Mouse (Mus musculus) ES-CJ7 (cell line): ENCODE data around the gene Krtap28-13.

Experiments
- DNase-seq: peaks from one replicate; pipeline ENCODE4 v3.0.0; 2011; ENCODE audit warnings: low read depth, low spot score

The Krtap28-13 gene

GRCm38 (mm10) chr1:83060643-83061042 lies at the start of gene Krtap28-13:
Gene Krtap28-13, plus strand, starts transcription at chr1:83060930.
- DNase-seq, result no peak

DNA sequence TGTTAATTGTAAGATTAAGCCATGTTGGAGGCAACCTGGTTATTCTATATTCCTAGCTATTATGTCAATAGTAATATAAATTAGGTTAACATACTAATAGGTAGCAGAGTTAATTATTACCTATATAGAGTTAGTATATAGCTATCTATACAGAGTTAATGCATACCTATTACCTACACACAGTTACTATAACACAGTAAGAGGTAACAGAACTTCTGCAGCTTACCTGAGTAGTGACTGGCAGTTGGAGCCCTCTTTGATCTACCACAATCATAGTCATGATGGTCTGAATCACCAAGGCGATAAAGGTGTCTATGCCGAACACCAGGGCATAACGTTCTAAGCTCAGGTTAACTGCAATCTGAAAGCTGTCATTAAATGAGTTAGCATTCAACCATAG lies 46.3 kb upstream of the Krtap28-13 start:
- DNase-seq, result no peak

DNA sequence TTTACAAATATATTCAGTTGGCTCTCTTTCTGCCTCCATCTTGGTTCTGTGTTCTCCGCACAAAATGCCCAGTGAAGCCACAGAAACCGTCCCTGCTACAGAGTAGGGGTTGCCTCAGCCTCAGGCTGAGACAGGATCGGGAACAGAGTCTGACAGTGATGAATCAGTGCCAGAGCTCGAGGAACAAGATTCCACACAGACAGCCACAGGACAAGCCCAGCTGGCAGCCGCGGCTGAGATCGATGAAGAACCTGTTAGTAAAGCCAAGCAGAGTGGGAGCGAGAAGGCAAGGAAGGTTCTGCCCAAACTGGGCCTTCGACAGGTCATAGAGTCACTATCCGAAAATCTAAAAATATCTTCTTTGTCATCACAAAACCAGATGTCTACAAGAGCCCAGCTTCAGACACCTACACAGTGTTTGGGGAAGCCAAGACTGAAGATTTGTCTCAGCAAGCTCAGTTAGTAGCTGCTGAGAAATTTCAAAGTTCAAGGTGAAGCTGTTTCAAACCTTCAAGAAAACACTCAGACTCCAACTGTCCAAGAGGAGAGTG lies 45.3 kb upstream of the Krtap28-13 start:
- no peak for DNase-seq

- DNase-seq, result no peak
Measured at GRCm38 (mm10) chr1:83016556-83016955, 44.2 kb upstream of the Krtap28-13 start.

- DNase-seq, result no peak
Measured at GRCm38 (mm10) chr1:83031950-83032349, 28.8 kb upstream of the Krtap28-13 start.

DNA sequence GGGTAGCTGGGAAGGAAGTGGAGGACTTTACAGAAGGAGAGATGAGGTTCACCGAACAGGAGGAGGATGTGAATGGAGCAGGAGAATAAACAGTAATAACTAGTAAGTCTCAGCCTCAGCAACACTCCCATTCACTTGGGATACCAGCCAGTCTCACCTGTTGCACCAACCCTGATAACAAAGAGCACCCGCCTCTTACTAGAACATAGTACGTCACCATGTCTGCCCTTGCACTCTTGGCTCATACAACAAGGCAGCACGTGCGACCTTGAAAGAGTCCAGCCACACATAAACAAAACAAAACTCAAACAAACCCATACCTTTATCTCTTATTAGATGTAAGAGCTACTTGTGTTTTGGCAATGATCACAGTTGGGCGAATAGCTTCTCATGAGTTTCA lies 28.2 kb upstream of the Krtap28-13 start:
- no peak for DNase-seq

GRCm38 (mm10) chr1:83034509-83034908 lies 26.2 kb upstream of the Krtap28-13 start:
- DNase-seq, result no peak

GRCm38 (mm10) chr1:83036892-83037667 lies 23.6 kb upstream of the Krtap28-13 start:
- no peak for DNase-seq

DNA sequence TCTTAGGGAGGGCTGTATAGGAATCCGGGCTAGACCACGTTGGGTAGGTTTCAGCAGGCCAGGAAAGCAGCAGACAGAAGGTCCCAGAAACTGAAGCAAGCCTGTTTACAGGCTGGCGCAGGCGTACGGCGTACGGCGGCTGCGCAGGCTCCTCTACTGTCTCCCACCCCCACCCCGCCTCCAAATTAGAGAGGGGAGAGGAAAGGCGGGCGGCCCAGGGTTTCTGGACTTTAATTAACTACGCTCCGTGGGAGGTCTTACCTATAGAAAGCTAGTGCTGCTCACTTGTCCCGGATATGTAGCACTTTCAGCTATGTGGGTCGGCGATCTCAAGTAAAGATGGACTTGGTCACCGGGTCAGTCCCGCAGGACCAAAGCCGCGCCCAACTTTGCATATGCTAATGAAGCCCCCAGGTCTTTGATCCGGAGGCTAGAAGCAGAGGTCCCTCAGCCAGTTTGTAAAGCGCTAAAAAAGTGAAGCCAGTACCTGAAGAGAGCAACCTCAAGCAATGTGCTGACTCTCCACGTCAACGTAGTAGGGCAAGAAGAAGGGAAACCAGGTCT lies 22.5 kb upstream of the Krtap28-13 start, which contains the start of gene Slc19a3:
TSS of gene Slc19a3 (minus strand) at position 340 of the 564 bp plus-strand sequence.
- peak; percentile 78 for DNase-seq

DNA sequence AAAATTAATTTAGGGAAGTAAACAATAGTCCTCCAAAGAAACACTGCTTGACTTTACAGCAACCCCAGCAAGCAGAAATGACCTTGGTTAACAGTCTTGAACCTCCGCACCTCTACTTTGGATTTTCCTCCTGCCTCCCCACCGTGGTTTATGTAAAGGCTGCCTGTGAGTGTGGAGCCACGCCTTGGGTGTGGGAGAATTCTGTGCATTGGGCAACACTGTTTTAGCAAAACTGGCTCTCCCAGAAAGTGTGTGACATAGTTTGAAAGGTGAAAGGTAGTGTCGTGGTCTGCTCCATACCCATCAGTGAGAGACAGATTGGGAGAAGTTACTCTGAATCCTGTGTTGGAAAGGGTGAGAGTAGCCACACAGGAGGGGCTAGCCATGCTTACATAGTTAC lies 21.6 kb upstream of the Krtap28-13 start:
- peak; percentile 40 for DNase-seq

GRCm38 (mm10) chr1:83042380-83042779 lies 18.4 kb upstream of the Krtap28-13 start, which contains the start of gene Krtap28-10:
Gene Krtap28-10, minus strand, starts transcription at chr1:83042480.
- no peak for DNase-seq

DNA sequence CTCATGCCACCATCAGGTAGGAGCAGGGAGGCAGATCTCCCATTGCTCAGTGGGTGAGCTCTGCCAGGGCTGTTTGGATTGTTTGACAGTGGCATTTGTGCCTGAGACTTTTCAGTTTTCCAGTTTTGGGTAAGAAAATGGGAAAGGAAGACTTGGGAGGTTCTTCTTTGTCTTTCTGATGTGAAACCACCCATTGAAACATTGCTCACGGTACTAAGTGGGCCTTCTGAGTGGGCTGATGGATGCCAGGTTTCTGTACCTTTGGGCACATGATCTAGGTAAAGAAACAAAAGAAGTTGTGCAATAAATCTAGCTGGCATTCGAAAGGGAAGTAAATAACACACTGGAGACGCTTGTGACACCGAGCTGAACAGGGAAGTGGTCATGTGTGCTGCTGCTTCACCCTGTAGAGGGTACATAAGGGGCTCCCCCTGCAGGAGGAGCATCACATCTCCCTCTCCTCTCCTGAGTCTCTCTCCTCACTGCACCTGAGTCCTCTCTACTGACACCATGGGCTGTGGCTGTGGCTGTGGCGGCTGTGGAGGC lies 15.8 kb upstream of the Krtap28-13 start, which contains the start of gene Gm47969:
TSS of gene Gm47969 (plus strand) at position 51 of the 546 bp plus-strand sequence.
- peak; percentile 30 for DNase-seq

DNA sequence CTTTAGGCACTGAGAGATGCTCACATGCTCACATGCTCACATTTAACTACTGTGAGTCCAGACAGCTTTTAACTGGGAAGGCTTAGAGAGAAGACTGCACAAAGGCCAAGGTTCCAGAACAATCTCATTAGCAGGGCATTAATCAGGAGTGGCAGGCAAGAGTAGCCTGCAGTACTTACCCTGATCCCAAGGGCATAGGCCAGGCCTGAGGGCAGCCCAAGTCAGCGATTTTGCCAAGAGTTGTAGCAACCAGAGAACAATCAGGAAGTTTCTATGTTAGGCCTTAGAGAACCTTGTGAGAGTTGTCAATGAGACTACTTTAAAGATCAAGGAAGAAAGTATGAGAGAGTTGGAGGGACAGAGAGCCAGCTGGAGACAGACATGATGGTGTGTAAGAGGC lies 2.2 kb upstream of the Krtap28-13 start:
- no peak for DNase-seq

DNA sequence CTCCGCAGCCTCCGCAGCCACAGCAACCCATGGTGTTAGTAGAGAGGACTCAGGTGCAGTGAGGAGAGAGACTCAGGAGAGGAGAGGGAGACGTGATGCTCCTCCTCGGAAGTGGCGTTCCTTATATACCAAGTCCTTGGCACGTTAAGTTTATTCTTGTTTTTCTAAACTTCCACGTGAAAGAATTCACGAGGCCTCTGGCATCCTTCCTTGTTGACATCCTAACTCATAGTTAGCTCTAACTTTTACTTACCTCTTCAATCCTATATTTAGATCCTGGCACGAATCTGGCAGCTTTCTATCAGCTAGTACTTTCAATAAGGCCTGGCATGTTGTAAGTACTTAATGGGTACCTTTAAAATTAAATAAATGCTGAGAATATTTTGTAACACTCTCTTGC lies 1.5 kb upstream of the Krtap28-13 start, which contains the start of gene A030005K14Rik:
TSS of gene A030005K14Rik (minus strand) at position 101 of the 400 bp plus-strand sequence.
- no peak for DNase-seq

DNA sequence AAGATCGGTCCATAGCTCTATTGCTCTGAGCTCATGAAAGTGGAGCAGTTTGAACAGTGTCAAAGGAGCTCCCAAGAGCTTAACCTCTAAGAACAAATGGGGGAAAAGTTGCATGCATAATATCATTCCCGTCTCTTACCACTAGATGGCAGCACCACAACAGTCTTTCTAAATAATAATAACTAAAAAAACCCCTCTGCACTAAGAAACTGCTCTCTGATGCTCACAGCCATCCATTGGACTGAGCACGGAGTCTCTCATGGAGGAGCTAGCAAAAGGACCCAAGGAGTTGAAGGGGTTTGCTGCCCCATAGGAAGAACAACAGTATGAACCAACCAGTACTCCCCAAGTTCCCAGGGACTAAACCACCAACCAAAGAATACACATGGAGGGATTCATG lies 4.1 kb downstream of the Krtap28-13 start:
- peak; percentile 58 for DNase-seq

DNA sequence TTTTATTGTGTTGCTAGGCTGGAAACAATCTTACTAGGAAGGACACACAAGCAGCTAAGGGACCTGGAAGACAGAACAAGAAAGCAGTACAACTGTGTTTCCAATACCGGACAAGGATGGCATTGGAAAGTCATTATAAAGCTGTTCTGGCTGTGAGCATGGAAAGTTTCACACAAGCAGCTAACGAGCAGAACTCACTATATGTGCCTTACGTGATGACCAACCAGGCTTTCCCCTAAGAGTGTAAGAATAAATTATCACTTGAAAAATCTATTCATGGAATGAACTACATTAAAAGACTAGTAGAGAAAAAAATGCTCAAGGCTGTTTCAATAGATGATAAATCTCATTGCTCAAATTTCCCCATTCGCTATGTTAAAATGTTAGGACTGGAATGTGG lies 5.8 kb downstream of the Krtap28-13 start:
- DNase-seq, result no peak

- DNase-seq, result no peak
Measured at GRCm38 (mm10) chr1:83067205-83067604, 6.5 kb downstream of the Krtap28-13 start.

DNA sequence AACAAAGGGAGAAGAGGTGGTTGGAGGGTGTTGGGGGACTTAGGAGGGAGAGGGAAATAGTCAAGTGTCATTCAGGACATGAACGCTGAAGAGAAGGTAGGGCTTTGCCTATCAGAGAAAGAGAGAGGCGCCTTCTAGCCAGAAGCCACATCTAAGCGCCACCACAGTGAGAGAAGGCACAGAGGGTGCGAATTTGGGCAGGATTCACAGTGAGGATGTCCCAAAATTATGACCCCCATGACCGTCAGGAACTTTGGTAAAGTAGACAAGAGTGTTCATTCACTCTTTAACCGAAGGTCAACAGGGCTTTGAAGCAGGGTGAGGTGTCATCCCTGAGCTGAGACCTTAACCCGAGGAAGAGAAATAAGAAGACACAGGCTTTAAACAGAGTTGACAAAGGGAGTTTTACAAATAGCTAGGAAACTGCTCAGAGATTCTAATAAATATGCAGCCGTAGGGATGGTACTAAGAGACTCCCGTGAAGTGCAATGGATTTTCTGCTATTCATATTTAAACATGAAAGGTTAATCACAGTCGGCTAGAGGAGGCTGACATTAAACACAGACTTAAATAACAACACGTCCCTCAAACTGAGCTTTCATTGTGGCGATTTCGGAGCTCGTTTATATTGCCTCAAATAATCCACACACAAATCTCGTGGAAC lies 14.9 kb downstream of the Krtap28-13 start:
- DNase-seq, result no peak

DNA sequence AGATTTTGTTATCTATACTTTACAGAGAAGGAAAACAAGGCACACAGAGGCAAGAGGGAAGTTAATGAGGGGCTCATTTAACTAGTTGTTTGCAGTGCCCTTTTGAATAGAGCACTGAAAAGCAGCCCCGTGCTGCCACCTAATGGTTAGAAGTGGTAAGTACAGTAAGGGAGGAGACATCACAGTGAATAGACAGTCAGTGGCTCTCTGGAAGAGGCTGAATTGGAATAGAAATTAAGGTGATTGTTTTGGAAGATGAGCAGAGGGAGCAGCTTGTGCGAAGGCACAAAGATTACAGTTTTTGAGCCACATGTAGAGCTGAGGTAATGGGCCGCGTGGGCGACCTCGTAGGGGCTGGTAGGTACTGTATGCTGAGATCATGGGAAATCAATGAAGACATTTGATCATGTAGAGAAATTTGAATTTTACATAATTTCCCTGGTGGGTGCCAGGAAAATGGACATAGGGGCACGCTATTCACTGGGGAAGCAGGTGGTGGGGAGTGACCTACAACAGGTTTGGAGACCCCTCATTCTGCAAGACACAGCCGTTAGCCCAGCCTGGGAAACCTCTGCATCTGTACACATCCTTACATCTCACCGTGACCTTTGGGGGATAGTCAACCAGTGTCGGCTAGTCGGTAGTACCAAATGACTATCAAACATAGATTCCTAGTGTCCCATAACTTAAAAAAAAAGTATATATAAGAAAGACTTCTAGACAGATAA lies 15.6 kb downstream of the Krtap28-13 start:
- peak; percentile 76 for DNase-seq

GRCm38 (mm10) chr1:83077016-83077415 lies 16.3 kb downstream of the Krtap28-13 start:
- DNase-seq, result no peak

DNA sequence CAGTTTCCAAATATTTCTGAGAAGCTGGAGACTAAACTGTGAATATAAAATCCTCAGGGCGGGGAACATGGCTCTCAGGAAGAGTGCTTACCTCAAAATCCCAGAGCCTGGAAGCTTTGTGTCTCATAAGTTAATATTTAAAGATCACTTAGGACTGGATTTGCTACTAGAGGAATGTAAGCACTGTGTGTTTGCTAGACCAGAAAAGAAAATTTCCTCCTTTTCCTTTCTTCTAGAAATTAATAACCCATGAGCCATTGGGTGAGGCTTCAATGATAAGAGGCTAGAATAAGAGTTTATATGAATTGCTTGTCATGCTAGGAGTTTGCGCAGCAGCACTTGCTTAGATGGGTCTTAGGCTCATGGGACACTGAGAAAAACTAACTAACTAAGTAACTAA lies 24.1 kb downstream of the Krtap28-13 start:
- DNase-seq, result no peak
